Mouse (Mus musculus) left cerebral cortex, adult 2 months (tissue): ENCODE results near the gene Plcb1. TPM values are rescaled to one million over a fixed set of nuclear protein-coding genes. Genes with fewer than 3 reads are reported as not detected.

ENCODE experiments used
- DNase-seq, 2 experiments: peaks; one replicate each; pipeline ENCODE4 v3.0.0; 2021 to 2022; ENCODE audit warnings: low spot score in 2 of 2, mixed read lengths in 1 of 2; ENCODE audit errors: extremely low spot score in 1 of 2
- H3K27ac ChIP-seq: fragments of 200-600 bp; 2 replicates; pipeline ENCODE4 v1.8.1; 2022
- H3K4me3 ChIP-seq: fragments of 200-600 bp; 2 replicates; pipeline ENCODE4 v1.8.1; 2022
- CTCF ChIP-seq: fragments of 200-600 bp; IDR thresholded peaks from 2 replicates; pipeline ENCODE4 v1.8.1; 2022; ENCODE audit warnings: antibody characterized with exemption, mild to moderate bottlenecking, moderate library complexity
- intact Hi-C: fragments of 180-260 bp; cut with DNase I; formaldehyde crosslinking; loops from one replicate; pipeline ENCODE4 v1.15.1; 2025
- total RNA-seq, 2 experiments: library from RNA; stranded (reverse); gene quantifications; 2 replicates each; pipeline ENCODE4 v1.2.3; 2021

The Plcb1 gene
- total RNA-seq, 2 experiments from 2014 or later: 183 to 185 TPM

GRCm38 (mm10) chr2:134800226-134800625 lies 14.4 kb downstream of the Plcb1 start:
- no peak overlapping the region for H3K4me3 ChIP-seq
- intact Hi-C loops: no loop called here
- no peak overlapping the region for H3K27ac ChIP-seq
- DNase-seq: no peak
- TF ChIP-seq CTCF: no peak

GRCm38 (mm10) chr2:134816383-134816782 lies 30.5 kb downstream of the Plcb1 start:
- TF ChIP-seq CTCF: no peak
- Histone ChIP-seq H3K27ac (peak overlapping the region; percentile 77), H3K4me3 (no peak overlapping the region)
- intact Hi-C loops: no loop called here
- DNase-seq: peak in 1 of 2 experiments; percentile 9

GRCm38 (mm10) chr2:134817058-134817840 lies 31.4 kb downstream of the Plcb1 start:
- H3K27ac ChIP-seq: peak overlapping the region; percentile 77
- TF ChIP-seq CTCF: no peak
- peak in 1 of 2 experiments; percentile 10 for DNase-seq

GRCm38 (mm10) chr2:134821176-134821575 lies 35.3 kb downstream of the Plcb1 start:
- no peak for TF ChIP-seq CTCF
- Histone ChIP-seq H3K27ac (no peak overlapping the region), H3K4me3 (no peak overlapping the region)
- intact Hi-C loops: no loop called here
- no peak for DNase-seq

More at GRCm38 (mm10) chr2:134817058-134817840, 31.4 kb downstream of the Plcb1 start:
- no peak overlapping the region for H3K4me3 ChIP-seq
- intact Hi-C loops: no loop called here

- intact Hi-C loops: no loop called here
Observed at GRCm38 (mm10) chr2:134825645-134826044, 39.8 kb downstream of the Plcb1 start.

GRCm38 (mm10) chr2:134826111-134827005 lies 40.5 kb downstream of the Plcb1 start:
- DNase-seq: no peak
- no peak for TF ChIP-seq CTCF
- Histone ChIP-seq H3K4me3 (no peak overlapping the region), H3K27ac (no peak overlapping the region; the same call in 1 of the 2 replicates)
- intact Hi-C loops: no loop called here

More at GRCm38 (mm10) chr2:134825645-134826044, 39.8 kb downstream of the Plcb1 start:
- no peak for DNase-seq
- Histone ChIP-seq H3K4me3 (no peak overlapping the region), H3K27ac (no peak overlapping the region)
- no peak for TF ChIP-seq CTCF

GRCm38 (mm10) chr2:134827778-134828487 lies 42.1 kb downstream of the Plcb1 start:
- intact Hi-C loops: no loop called here
- no peak overlapping the region for H3K27ac ChIP-seq
- no peak overlapping the region for H3K4me3 ChIP-seq
- no peak for TF ChIP-seq CTCF
- no peak for DNase-seq

- no peak for DNase-seq
- Histone ChIP-seq H3K27ac (no peak overlapping the region), H3K4me3 (no peak overlapping the region)
- no peak for TF ChIP-seq CTCF
- intact Hi-C loops: no loop called here
Observed at GRCm38 (mm10) chr2:134831861-134832260, 46.0 kb downstream of the Plcb1 start.

GRCm38 (mm10) chr2:134836097-134836496 lies 50.2 kb downstream of the Plcb1 start:
- DNase-seq: no peak
- H3K4me3 ChIP-seq: no peak overlapping the region
- intact Hi-C loops: loop anchor here (5.0 kb wide), 1 partner anchor 49 kb away; the partner anchor contains the start of gene Plcb1
- no peak overlapping the region for H3K27ac ChIP-seq
- peak; percentile 27 for TF ChIP-seq CTCF

- no peak for TF ChIP-seq CTCF
- DNase-seq: no peak
- H3K4me3 ChIP-seq: no peak overlapping the region
- intact Hi-C loops: loop anchor here (5.0 kb wide), 1 partner anchor 51 kb away; the partner anchor contains the start of gene Plcb1
- no peak overlapping the region for H3K27ac ChIP-seq
Observed at GRCm38 (mm10) chr2:134838185-134838584, 52.3 kb downstream of the Plcb1 start.

- Histone ChIP-seq H3K27ac (no peak overlapping the region), H3K4me3 (no peak overlapping the region)
- DNase-seq: no peak
- peak; percentile 7; the same call in 1 of the 2 replicates for TF ChIP-seq CTCF
- intact Hi-C loops: loop anchor here (5.0 kb wide), 1 partner anchor 52 kb away; the partner anchor contains the start of gene Plcb1
Observed at GRCm38 (mm10) chr2:134838888-134839287, 53.0 kb downstream of the Plcb1 start.
